Mouse (Mus musculus) splenic B cell, adult 2 months (primary cell): ENCODE measurements around the gene Slc35f5.
"Not testable (repeated sequence)": the region's sequence is repeated elsewhere in the genome, so short reads cannot be mapped to it uniquely, and the experiment has no call there.

Source experiments
- DNase-seq: peaks from one replicate; pipeline ENCODE4 v3.0.0-alpha.2; 2011; ENCODE audit warnings: low read depth, low spot score
- H3K27me3 ChIP-seq: 2 replicates; pipeline ENCODE4 v1.6.1; 2012; ENCODE audit warnings: mild to moderate bottlenecking, low read length, moderate library complexity, mixed read lengths; ENCODE audit not compliant: control insufficient read depth, poor library complexity, insufficient read depth, severe bottlenecking
- H3K36me3 ChIP-seq: 2 replicates; pipeline ENCODE4 v1.6.1; 2012; ENCODE audit warnings: mild to moderate bottlenecking, low read length, moderate library complexity, mixed read lengths; ENCODE audit not compliant: control insufficient read depth, poor library complexity, insufficient read depth, severe bottlenecking

Slc35f5 gene

GRCm38 (mm10) chr1:125560259-125561192, at the start of gene Slc35f5:
Gene Slc35f5, plus strand, starts transcription at chr1:125560595.
- Histone ChIP-seq H3K36me3 (no peaks in the 10 kb centered on the region), H3K27me3 (no peaks in the 10 kb centered on the region)
- DNase-seq, result peak; percentile 86

GRCm38 (mm10) chr1:125514706-125515105, 45.7 kb upstream of the Slc35f5 start:
- no peak for DNase-seq
- H3K36me3 ChIP-seq, result no peaks in the 10 kb centered on the region

GRCm38 (mm10) chr1:125516910-125517659, 43.3 kb upstream of the Slc35f5 start:
- DNase-seq, result no peak
- no peaks in the 10 kb centered on the region for H3K36me3 ChIP-seq
- H3K27me3 ChIP-seq, result no peaks in the 10 kb centered on the region

More at GRCm38 (mm10) chr1:125514706-125515105, 45.7 kb upstream of the Slc35f5 start:
- no peaks in the 10 kb centered on the region for H3K27me3 ChIP-seq

GRCm38 (mm10) chr1:125519107-125519611, 41.2 kb upstream of the Slc35f5 start:
- H3K36me3 ChIP-seq, result no peaks in the 10 kb centered on the region
- peak; percentile 44 for DNase-seq
- H3K27me3 ChIP-seq, result no peaks in the 10 kb centered on the region

- DNase-seq, result peak; percentile 27
- no peaks in the 10 kb centered on the region for H3K27me3 ChIP-seq
- H3K36me3 ChIP-seq, result no peaks in the 10 kb centered on the region
Measured at GRCm38 (mm10) chr1:125525965-125526665, 34.3 kb upstream of the Slc35f5 start.

GRCm38 (mm10) chr1:125526666-125527004, 33.8 kb upstream of the Slc35f5 start:
- DNase-seq, result no peak
- Histone ChIP-seq H3K27me3 (no peaks in the 10 kb centered on the region), H3K36me3 (no peaks in the 10 kb centered on the region)

- no peaks in the 10 kb centered on the region for H3K27me3 ChIP-seq
- H3K36me3 ChIP-seq, result no peaks in the 10 kb centered on the region
- no peak for DNase-seq
Measured at GRCm38 (mm10) chr1:125527364-125527763, 33.0 kb upstream of the Slc35f5 start.

GRCm38 (mm10) chr1:125533180-125533912, 27.0 kb upstream of the Slc35f5 start:
- H3K36me3 ChIP-seq, H3K27me3 ChIP-seq, DNase-seq: not testable (repeated sequence)

GRCm38 (mm10) chr1:125537131-125537530, 23.3 kb upstream of the Slc35f5 start:
- Histone ChIP-seq H3K27me3 (no peaks in the 10 kb centered on the region), H3K36me3 (no peaks in the 10 kb centered on the region)
- no peak for DNase-seq

GRCm38 (mm10) chr1:125537776-125538175, 22.6 kb upstream of the Slc35f5 start:
- DNase-seq, result no peak
- no peaks in the 10 kb centered on the region for H3K27me3 ChIP-seq
- no peaks in the 10 kb centered on the region for H3K36me3 ChIP-seq

- DNase-seq, result no peak
- H3K27me3 ChIP-seq, result no peaks in the 10 kb centered on the region
- H3K36me3 ChIP-seq, result no peaks in the 10 kb centered on the region
Measured at GRCm38 (mm10) chr1:125539312-125539711, 21.1 kb upstream of the Slc35f5 start.

GRCm38 (mm10) chr1:125542008-125542999, 18.1 kb upstream of the Slc35f5 start:
- H3K36me3 ChIP-seq, result no peaks in the 10 kb centered on the region
- H3K27me3 ChIP-seq, result no peaks in the 10 kb centered on the region
- DNase-seq, result no peak

- Histone ChIP-seq H3K27me3 (no peaks in the 10 kb centered on the region), H3K36me3 (no peaks in the 10 kb centered on the region)
- DNase-seq, result no peak
Measured at GRCm38 (mm10) chr1:125549872-125550271, 10.5 kb upstream of the Slc35f5 start.
